Mouse (Mus musculus): ENCODE measurements around the gene Gm14632. TPM values are rescaled to one million over a fixed set of nuclear protein-coding genes. Genes with fewer than 3 reads are reported as not detected.
"Not testable (repeated sequence)": the region's sequence is repeated elsewhere in the genome, so short reads cannot be mapped to it uniquely, and the experiment has no call there.

Gene Gm14632
- polyA plus RNA-seq (2012; rRNA removed): not detected in 2 replicates

DNA sequence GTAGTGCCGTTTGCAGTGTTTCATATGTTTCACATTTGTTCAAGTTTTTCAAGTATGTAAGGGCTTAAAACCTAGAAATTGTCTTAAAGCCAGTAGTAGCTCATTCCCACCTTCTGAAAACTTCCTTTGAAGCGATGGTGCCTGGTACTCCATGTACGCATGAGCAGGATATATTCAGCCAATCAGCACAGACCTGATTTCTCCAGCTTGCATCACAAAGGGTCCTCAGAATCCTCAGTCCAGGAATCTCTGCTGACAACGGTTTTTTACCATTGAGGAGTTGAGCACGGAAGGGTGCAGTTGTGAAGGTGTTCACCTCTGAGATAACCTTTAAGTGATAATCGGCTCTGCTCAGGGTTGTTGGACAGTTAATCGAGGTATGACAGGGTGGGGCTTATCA lies at the start of gene Gm14632:
Gene Gm14632 (plus strand): TSS at position 301 of the 400 bp plus-strand sequence.
- 86% methylated on average over 4 of the region's 7 CpGs for WGBS
- H3K27ac ChIP-seq (ENCODE audit: insufficient read depth, low read depth, low read length); H3K27me3 ChIP-seq (replicated peaks; ENCODE audit: control insufficient read depth, insufficient read depth, low read length); H3K4me1 ChIP-seq (ENCODE audit: control insufficient read depth, insufficient read depth, low read length); H3K4me3 ChIP-seq (ENCODE audit: insufficient read depth, low read depth, low read length); DNase-seq; H3K36me3 ChIP-seq (ENCODE audit: control insufficient read depth, insufficient read depth, low read length): not testable (repeated sequence)
